Mouse (Mus musculus) midbrain, postnatal 0 days (tissue): Measurements from ENCODE around the gene Nr2e3. TPM values are rescaled to one million over a fixed set of nuclear protein-coding genes. Genes with fewer than 3 reads are reported as not detected.

ENCODE experiments used
- ATAC-seq: fragments of 200-750 bp; cut with Nextera tagmentation; 2 replicates; pipeline ENCODE4 v1.8.0; 2017; ENCODE audit warnings: moderate number of reproducible peaks, mild to moderate bottlenecking, moderate TSS enrichment, moderate library complexity; ENCODE audit not compliant: low FRiP score
- DNase-seq: peaks from one replicate; pipeline ENCODE4 v3.0.0-alpha.2; 2015; ENCODE audit warnings: low spot score
- H3K27ac ChIP-seq: fragments of 300-500 bp; sonication (generic); 2 replicates; pipeline ENCODE4 v1.5.1; 2014; ENCODE audit warnings: low read depth, mild to moderate bottlenecking, low read length, mixed read lengths
- H3K27me3 ChIP-seq: fragments of 300-500 bp; sonication (generic); 2 replicates; pipeline ENCODE4 v1.6.1; 2014; ENCODE audit warnings: low read length, control low read depth, mixed read lengths; ENCODE audit not compliant: insufficient read depth
- H3K36me3 ChIP-seq: fragments of 300-500 bp; sonication (generic); 2 replicates; pipeline ENCODE4 v1.6.1; 2014; ENCODE audit warnings: low read length, control low read depth, mixed read lengths; ENCODE audit not compliant: insufficient read depth
- H3K4me1 ChIP-seq: fragments of 300-500 bp; sonication (generic); 2 replicates; pipeline ENCODE4 v1.6.1; 2014; ENCODE audit warnings: mild to moderate bottlenecking, control low read depth, antibody characterized with exemption, low read length, mixed read lengths; ENCODE audit not compliant: insufficient read depth
- H3K4me2 ChIP-seq: fragments of 300-500 bp; sonication (generic); 2 replicates; pipeline ENCODE4 v1.6.1; 2014; ENCODE audit warnings: low read depth, mild to moderate bottlenecking, low read length, mixed read lengths; ENCODE audit not compliant: poor library complexity, severe bottlenecking
- H3K4me3 ChIP-seq: fragments of 300-500 bp; sonication (generic); 2 replicates; pipeline ENCODE4 v1.5.1; 2014; ENCODE audit warnings: low read depth, mild to moderate bottlenecking, low read length, moderate library complexity
- H3K9ac ChIP-seq: fragments of 300-500 bp; sonication (generic); replicated peaks from 2 replicates; pipeline ENCODE4 v1.6.1; 2014; ENCODE audit warnings: mild to moderate bottlenecking, low read length, moderate library complexity, mixed read lengths; ENCODE audit not compliant: poor library complexity, severe bottlenecking
- H3K9me3 ChIP-seq: fragments of 300-500 bp; sonication (generic); 2 replicates; pipeline ENCODE4 v1.6.1; 2016; ENCODE audit warnings: low read length, control low read depth
- CTCF ChIP-seq: IDR thresholded peaks from 2 replicates; pipeline ENCODE4 v1.5.1; 2016; ENCODE audit warnings: antibody characterized with exemption, mild to moderate bottlenecking
- WGBS: fragments of 180-500 bp; shearing (Covaris S2); extraction: QIAGEN DNeasy Blood & Tissue Kit; methylation state at CpG from one replicate; pipeline ENCODE4 v1.1.7; 2014; 5-methylcytosine and 5-hydroxymethylcytosine counted together
- polyA plus RNA-seq: library from polyadenylated mRNA; unstranded; fragments of >200 nt; fragmentation: Nextera tagmentation; extraction: Ambion mirVana; gene quantifications from 2 replicates; pipeline ENCODE4 v1.2.1, GENCODE M21; 2015
- total RNA-seq: library from RNA; depleted of rRNA; stranded (reverse); fragments of >200 nt; gene quantifications from 2 replicates; pipeline ENCODE4 v1.2.3, GENCODE M21; 2014

The Nr2e3 gene
- total and polyA plus RNA-seq, 2 experiments from 2014 or later, result not detected

GRCm38 (mm10) chr9:59955199-59955598, 5.3 kb downstream of the Nr2e3 start:
- 50% methylated on average over 3 of the region's 3 CpGs for WGBS
- H3K4me1 ChIP-seq, result no peaks in the 10 kb centered on the region
- H3K9ac ChIP-seq, result no peak overlapping the region
- no peak overlapping the region for H3K4me3 ChIP-seq
- ATAC-seq, result no peak
- H3K27me3 ChIP-seq, result no peaks in the 10 kb centered on the region
- no peaks in the 10 kb centered on the region for H3K36me3 ChIP-seq
- DNase-seq, result no peak
- no peaks in the 10 kb centered on the region for H3K9me3 ChIP-seq
- no peak for TF ChIP-seq CTCF
- H3K27ac ChIP-seq, result no peak overlapping the region
- no peak overlapping the region for H3K4me2 ChIP-seq

- Histone ChIP-seq H3K4me2 (no peak overlapping the region), H3K27ac (no peak overlapping the region), H3K27me3 (no peaks in the 10 kb centered on the region), H3K4me3 (no peak overlapping the region), H3K36me3 (no peaks in the 10 kb centered on the region), H3K9ac (no peak overlapping the region), H3K4me1 (no peaks in the 10 kb centered on the region), H3K9me3 (no peaks in the 10 kb centered on the region)
- TF ChIP-seq CTCF, result no peak
- no peak for DNase-seq
- 84% methylated on average over 7 of the region's 7 CpGs for WGBS
- ATAC-seq, result no peak
Observed at GRCm38 (mm10) chr9:59953556-59953955, 6.9 kb downstream of the Nr2e3 start.

- no peaks in the 10 kb centered on the region for H3K9me3 ChIP-seq
- H3K36me3 ChIP-seq, result no peaks in the 10 kb centered on the region
- H3K4me2 ChIP-seq, result no peak overlapping the region
- no peaks in the 10 kb centered on the region for H3K4me1 ChIP-seq
- no peaks in the 10 kb centered on the region for H3K27me3 ChIP-seq
- no peak for TF ChIP-seq CTCF
- H3K27ac ChIP-seq, result no peak overlapping the region
- no peak overlapping the region for H3K9ac ChIP-seq
- WGBS, result 63% methylated on average over 7 of the region's 8 CpGs
- DNase-seq (no peak), ATAC-seq (no peak)
- H3K4me3 ChIP-seq, result no peak overlapping the region
Observed at GRCm38 (mm10) chr9:59952515-59953070, 7.9 kb downstream of the Nr2e3 start.

GRCm38 (mm10) chr9:59951943-59952342, 8.5 kb downstream of the Nr2e3 start:
- DNase-seq, result no peak
- H3K4me3 ChIP-seq, result no peak overlapping the region
- H3K4me1 ChIP-seq, result no peaks in the 10 kb centered on the region
- H3K9ac ChIP-seq, result no peak overlapping the region
- H3K4me2 ChIP-seq, result no peak overlapping the region
- H3K36me3 ChIP-seq, result no peaks in the 10 kb centered on the region
- H3K9me3 ChIP-seq, result no peaks in the 10 kb centered on the region
- no peaks in the 10 kb centered on the region for H3K27me3 ChIP-seq
- WGBS, result 75% methylated on average over 4 of the region's 4 CpGs
- TF ChIP-seq CTCF, result no peak
- no peak for ATAC-seq
- H3K27ac ChIP-seq, result no peak overlapping the region

- DNase-seq (no peak), ATAC-seq (no peak)
- Histone ChIP-seq H3K4me2 (no peak overlapping the region), H3K4me3 (no peak overlapping the region), H3K27me3 (no peaks in the 10 kb centered on the region), H3K9me3 (no peaks in the 10 kb centered on the region), H3K4me1 (no peaks in the 10 kb centered on the region), H3K27ac (no peak overlapping the region), H3K36me3 (no peaks in the 10 kb centered on the region), H3K9ac (no peak overlapping the region)
- TF ChIP-seq CTCF, result no peak
- 90% methylated on average over 9 of the region's 9 CpGs for WGBS
Observed at GRCm38 (mm10) chr9:59951001-59951750, 9.3 kb downstream of the Nr2e3 start.

- Histone ChIP-seq H3K27me3 (no peaks in the 10 kb centered on the region), H3K27ac (no peak overlapping the region), H3K4me1 (no peaks in the 10 kb centered on the region), H3K4me3 (no peak overlapping the region), H3K9me3 (no peaks in the 10 kb centered on the region), H3K36me3 (no peaks in the 10 kb centered on the region), H3K4me2 (no peak overlapping the region), H3K9ac (no peak overlapping the region)
- ATAC-seq (no peak), DNase-seq (no peak)
- 83% methylated on average over 5 of the region's 5 CpGs for WGBS
- TF ChIP-seq CTCF, result no peak
Observed at GRCm38 (mm10) chr9:59949981-59950380, 10.5 kb downstream of the Nr2e3 start.
